Mouse (Mus musculus) ES-CJ7 (cell line): ENCODE results near the gene Csf2rb2.
"Not testable (repeated sequence)": the region's sequence is repeated elsewhere in the genome, so short reads cannot be mapped to it uniquely, and the experiment has no call there.

Experiments used
- DNase-seq: peaks from one replicate; pipeline ENCODE4 v3.0.0; 2011; ENCODE audit warnings: low read depth, low spot score

The Csf2rb2 gene

GRCm38 (mm10) chr15:78318338-78319171 lies 13.0 kb upstream of the Csf2rb2 start:
- DNase-seq: not testable (repeated sequence)

DNA sequence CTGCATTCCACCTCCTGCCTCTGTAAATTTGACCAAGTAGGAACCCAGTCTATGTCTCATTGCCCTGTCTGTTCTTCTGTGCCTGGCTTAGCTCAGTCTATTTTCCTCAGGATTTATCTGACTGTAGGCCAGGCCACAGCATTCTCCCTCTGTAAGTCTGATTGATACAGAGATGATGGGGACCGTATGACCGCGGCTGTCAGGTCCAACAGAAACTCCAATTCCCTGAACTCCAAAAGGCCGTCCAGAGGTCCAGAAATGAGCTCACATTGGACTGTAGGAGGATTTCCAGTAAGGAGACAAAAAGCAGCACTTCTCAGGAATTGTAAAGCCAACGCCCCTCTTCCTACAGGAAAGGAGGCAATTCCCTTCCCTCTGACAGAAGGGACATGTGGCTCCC lies 8.1 kb upstream of the Csf2rb2 start:
- DNase-seq: not testable (repeated sequence)

DNA sequence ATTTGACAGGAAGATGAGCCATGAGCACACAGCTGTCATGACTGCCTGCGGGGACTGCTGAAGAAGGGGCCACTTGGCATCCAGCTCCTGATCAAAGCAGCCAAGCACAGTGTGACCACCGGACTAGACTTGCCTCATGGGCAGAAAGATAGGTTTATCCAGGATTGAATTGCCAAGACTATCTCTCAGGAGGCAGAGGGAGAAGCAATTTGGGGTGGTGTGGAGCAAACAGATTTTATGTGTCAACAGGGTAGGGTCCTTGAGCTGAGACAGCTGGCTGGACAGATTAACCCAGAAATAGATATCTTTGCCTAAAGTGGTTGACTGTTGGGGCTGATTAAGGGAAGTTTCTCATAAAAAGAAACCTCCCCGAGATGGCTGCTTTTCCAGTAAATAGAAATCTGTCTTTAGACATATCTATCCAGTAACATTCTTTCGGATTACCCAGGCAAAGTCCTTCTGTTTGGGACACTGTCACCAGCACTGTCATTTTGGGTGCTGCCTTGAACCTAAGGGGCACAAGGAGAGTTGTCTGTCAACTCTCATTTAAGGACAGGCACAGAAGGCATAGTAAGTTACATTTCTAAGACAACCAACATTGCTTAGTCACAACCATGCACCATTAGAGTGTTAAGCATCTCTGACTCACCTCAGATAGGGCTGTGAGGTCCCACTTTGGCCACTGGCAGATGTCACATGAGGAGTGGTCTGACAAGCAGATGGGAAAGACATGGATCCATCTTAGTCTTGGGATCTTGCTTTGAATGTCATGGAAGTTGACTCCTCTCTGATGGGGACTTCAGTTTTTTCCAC lies 7.1 kb upstream of the Csf2rb2 start:
- DNase-seq: not testable (repeated sequence)

- no peak for DNase-seq
Measured at GRCm38 (mm10) chr15:78310971-78311370, 5.5 kb upstream of the Csf2rb2 start.

DNA sequence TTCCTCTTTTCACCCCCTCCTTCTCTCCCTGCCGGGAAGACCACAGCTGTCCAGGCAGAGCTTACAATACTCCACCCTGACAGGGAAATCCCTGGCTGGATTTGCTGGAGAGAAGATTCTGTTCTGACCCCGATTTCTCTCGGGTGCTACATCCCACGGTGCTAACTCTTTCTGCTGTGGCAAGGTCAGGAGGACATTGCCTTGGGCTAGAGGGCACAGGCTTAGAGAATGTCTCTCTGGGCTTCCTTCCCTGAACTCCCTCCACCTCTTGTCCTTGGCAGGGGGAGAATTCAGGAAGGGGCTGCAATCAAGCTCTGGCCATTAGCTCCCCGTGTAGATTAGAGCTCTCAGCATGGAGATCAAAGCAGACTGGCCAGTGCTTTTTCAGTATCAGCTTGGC lies 4.3 kb upstream of the Csf2rb2 start:
- DNase-seq: no peak

DNA sequence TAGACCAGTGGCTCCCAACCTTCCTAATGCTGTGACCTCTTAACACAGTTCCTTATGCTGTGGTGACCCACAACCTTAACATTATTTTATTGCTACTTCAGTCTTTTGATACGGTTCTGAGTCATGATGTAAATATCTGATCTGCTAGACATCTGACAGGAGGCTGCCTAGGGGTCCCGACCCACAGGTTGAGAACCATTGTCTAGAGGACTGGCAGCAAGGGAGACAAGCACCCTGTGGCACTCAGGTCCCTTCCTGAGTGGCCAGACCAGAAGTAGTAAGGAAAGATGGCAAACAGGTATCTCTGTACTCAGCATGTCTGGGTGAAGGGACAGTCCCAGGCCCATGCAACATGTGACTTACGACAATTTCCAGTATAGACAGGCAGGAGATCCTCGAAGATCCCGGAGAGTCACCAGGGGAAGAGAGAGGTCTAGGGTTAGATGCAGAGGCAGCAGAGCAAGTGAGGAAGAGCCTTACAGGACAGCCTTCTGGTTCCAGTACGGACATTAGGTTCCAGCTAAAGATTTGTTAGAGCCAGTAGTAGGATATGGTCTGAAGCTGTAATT lies 1.8 kb downstream of the Csf2rb2 start:
- DNase-seq: no peak

DNA sequence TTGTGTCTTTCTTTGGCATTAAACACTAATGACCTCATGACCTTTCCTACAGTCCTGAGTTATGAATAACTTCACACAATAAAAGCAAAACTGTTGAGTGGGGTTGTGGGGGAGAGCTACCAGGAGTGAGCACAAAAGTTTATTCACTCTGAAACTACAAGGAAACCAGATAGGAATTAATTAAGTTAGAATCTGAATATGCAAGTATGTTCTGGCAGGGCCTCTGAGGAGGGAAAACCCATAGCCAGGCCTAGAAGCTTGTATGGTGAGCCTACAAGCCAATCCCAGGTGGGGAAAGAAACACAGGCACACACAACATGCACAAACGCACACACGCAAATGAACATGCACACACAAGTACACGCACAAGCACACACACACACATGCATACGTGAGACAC lies 2.8 kb downstream of the Csf2rb2 start:
- DNase-seq: no peak

- DNase-seq: no peak
Measured at GRCm38 (mm10) chr15:78300773-78301172, 4.7 kb downstream of the Csf2rb2 start.

DNA sequence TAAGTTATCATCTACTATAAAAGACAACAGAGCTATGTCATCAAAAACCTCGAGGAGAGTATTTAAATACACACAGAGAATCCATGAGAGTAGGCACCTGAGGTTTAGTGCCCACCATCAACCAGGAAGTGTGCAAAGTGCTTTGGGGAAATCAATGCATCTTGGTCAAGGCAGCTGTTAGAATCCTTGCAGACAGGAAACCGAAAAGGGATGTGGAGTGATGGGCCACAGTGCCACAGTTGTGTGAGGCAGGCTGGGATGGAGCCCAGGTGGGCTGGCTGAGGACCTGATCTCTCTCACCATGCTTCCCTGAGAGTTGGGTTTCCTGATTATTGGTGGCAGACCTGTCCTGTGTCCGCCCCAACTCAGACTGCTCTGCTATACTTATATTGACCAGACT lies 5.9 kb downstream of the Csf2rb2 start:
- DNase-seq: no peak

- DNase-seq: no peak
Measured at GRCm38 (mm10) chr15:78298558-78298957, 7.0 kb downstream of the Csf2rb2 start.

DNA sequence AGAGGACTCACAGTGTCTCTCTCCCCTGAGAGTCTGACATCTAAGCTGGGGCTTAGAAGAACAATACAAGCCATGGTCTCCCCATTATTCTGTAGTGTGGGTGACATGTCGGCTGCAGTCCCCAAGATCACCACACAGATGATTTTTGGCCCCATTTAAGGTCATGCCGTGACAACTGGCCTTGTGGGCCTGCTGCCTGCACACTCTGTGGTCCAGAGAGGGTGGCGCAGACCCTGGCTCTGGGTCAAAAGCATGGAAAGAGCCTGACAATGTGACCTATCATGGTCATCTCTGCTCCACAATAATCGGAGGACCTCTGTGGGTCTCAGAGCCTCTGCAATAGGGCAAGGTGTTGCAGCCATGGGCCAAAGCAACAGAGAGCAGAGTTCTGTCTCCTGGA lies 11.8 kb downstream of the Csf2rb2 start:
- DNase-seq: no peak

- DNase-seq: not testable (repeated sequence)
Measured at GRCm38 (mm10) chr15:78293228-78293627, 12.3 kb downstream of the Csf2rb2 start.

DNA sequence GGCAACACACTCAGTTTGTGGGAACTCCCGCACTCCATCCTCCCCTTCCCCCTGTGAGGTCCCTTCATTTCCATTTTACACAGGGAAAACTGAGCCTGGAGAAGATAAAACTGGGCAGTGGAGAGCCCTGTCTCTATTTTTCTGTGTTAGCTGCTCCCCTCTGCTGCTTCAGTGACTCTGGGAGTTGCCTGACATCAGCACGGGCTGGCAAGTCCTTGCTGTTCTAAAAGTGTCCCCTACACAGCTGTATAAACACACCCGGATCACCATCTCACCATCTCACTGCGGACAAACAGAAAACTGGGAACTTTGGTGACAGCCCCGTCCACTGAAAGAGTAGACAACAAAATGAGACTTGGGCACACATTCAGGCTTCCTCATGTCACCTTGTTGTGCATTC lies 15.7 kb downstream of the Csf2rb2 start:
- DNase-seq: not testable (repeated sequence)

DNA sequence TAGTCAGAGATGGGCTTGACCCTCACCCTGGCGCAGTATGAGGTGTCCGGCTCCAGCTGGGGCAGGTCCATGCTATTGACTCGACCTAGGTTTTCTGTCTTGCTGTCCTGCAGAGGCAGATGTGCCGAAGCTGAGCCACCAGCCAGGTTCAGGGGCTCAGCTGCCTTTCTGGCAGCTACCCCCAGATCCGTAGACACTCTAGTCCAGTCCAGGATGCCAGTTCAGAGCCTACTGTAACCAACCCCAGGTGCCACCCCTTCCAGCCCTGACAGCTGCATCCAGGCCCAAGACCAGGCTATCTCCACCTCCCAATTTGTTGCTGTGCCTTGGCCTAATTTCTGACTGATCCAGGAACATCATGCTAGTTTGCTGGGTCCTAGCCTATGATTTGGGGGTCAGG lies 17.6 kb downstream of the Csf2rb2 start:
- DNase-seq: no peak

GRCm38 (mm10) chr15:78278308-78278707 lies 27.2 kb downstream of the Csf2rb2 start:
- DNase-seq: no peak

DNA sequence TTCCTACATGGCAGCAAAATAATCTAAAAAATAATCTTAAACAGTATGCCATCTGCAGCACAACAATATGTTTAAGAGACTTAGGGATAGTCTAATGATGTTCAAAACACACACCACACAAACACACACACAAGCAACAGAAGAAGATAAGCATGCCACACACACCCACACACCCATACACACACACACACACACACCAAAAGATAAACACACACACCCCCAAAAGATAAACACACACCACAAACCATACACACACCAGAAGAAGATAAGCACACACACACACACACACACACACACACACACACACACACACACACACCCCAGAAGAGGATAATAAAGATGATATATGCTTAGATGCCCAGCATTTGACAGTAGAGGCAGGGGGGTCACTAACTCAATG lies 34.3 kb downstream of the Csf2rb2 start:
- DNase-seq: no peak

- no peak for DNase-seq
Measured at GRCm38 (mm10) chr15:78267865-78268264, 37.7 kb downstream of the Csf2rb2 start.

- DNase-seq: no peak
Measured at GRCm38 (mm10) chr15:78267441-78267840, 38.1 kb downstream of the Csf2rb2 start.

DNA sequence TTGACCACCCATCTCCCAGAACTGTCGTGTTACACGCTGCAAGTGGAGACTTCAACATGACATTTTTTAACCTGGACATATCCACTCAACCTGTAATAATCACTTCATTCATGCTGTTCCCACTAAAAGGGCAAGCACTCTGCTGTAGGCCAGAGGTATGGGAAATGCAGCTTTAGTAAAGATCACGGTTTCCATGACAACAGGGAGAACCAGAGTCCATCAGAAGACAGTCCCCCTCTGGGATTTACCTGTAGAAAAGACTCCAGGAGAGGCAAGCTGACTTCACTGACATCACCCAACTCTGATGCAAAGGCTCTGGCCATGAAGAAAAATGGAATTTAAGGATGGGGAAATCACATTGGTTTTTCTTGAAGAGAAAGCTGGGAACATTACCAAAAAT lies 42.2 kb downstream of the Csf2rb2 start:
- DNase-seq: no peak

DNA sequence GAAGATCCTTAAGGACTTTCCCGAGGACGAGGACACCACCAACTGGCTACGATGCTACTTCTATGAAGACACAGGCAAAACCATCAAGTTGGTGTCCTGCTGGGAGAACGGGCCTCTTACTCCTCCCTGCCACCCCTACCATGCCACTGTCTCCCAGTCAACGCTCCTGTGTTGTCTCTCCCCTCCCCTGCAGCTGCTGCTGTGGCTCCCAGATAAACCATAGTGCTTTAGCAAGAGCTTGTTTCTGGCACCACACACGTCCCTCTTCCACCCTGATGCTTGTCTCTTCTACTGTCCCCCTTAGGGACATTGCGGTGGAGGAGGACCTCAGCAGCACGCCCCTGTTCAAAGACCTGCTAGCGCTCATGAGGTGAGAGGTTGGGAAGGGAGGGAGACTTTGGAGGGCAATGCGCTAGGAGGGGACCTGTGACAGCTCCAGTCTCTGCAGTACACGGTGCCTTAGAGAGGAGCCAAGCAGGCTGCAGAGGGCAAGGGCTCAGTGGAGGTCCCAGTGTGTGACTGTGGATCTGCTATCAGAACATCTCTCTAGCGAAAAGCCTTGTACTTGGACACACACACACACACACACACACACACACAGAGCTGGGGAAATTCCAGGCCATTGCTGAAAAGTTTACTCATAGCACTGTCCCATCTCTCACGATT lies 44.7 kb downstream of the Csf2rb2 start:
- DNase-seq: no peak

DNA sequence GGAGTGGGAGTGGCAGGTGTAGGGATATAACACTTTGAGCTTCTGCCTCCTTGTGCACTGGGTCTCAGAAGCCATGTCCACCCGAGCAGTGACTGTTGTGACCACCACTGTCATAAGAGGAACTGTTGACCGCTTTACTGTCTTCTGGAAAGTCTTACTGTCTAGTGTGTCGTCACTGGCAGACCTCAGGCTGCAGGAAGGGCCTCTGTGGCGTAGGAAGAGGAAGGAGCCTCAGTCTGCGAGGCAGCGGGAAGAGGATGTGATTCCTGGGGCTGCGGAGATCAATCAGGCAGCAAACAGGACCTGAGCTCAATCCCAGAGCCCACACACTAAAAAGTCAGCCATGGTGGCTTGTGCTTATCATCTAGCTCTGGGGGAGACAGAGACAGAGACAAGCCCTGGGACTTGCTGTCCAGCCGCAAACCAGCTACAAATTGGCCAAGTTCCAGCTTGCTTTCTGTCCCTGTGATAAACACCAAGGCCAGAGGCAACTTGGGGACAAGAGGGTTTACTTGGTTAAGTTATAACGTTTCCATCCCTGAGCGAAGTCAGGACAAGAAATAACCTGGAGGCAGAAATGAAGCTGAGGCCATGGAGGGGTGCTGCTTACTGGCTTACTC lies 47.2 kb downstream of the Csf2rb2 start:
- DNase-seq: no peak
